Mouse (Mus musculus) lung, adult 2 months (tissue): Measurements from ENCODE around the gene Calhm4. TPM values are rescaled to one million over a fixed set of nuclear protein-coding genes. Genes with fewer than 3 reads are reported as not detected.

Experiments used
- DNase-seq: peaks from one replicate; pipeline ENCODE4 v3.0.0; 2022
- H3K4me1 ChIP-seq: fragments of 200-500 bp; 2 replicates; pipeline ENCODE4 v1.6.1; 2011; ENCODE audit warnings: low read length; ENCODE audit not compliant: control insufficient read depth, insufficient read depth
- H3K4me3 ChIP-seq: fragments of 200-500 bp; replicated peaks from 2 replicates; pipeline ENCODE3; 2011; ENCODE audit warnings: low read depth, mild to moderate bottlenecking, control low read depth, low read length; ENCODE audit errors: extremely low read depth
- CTCF ChIP-seq: fragments of 200-500 bp; IDR thresholded peaks from 2 replicates; pipeline ENCODE4 v1.5.1; 2011; ENCODE audit warnings: mild to moderate bottlenecking, low read length, control low read depth; ENCODE audit not compliant: insufficient read depth
- POLR2A ChIP-seq: fragments of 200-500 bp; IDR thresholded peaks from 2 replicates; pipeline ENCODE4 v1.6.1; 2011; ENCODE audit warnings: low read depth, mild to moderate bottlenecking, control low read depth, low read length, borderline replicate concordance; ENCODE audit errors: extremely low read depth
- WGBS: fragments of 180-500 bp; shearing (Covaris S2); methylation state at CpG from one replicate; pipeline ENCODE4 v1.1.7; 2018; 5-methylcytosine and 5-hydroxymethylcytosine counted together
- polyA plus RNA-seq: library from polyadenylated mRNA; depleted of rRNA; stranded (reverse); fragments of >200 nt; gene quantifications from 2 replicates; pipeline ENCODE4 v1.2.3, GENCODE M21; 2012; rRNA removed

Gene Calhm4
- not detected in 2 replicates for polyA plus RNA-seq

DNA sequence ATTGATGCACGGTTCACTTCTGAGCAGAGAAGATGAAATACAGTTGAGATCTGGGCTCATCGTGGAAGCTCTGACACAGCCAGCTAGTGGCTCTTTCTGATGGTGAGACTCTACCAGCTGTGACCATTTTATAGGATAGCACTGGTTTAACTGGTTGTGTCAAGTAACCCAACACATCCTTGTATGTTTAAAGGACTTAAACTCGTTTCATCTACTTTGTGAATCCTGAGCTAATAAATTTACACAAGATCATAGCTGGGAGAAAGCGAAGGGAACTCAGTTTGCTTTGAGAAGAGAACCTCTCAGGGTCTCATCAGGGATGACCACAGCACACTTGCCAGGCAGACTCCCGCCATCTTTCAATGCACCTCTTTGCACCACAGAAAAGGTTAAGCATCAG is at the start of gene Calhm4:
Calhm4 (minus strand) TSS at position 101 of the 400 bp plus-strand sequence.
- 77% methylated on average over 5 of the region's 5 CpGs for WGBS
- TF ChIP-seq POLR2A (no peak), CTCF (no peak)
- DNase-seq, result no peak
- Histone ChIP-seq H3K4me1 (no peaks in the 10 kb centered on the region), H3K4me3 (no peak within 1 kb of the TSS)

- 72% methylated on average over 5 of the region's 5 CpGs for WGBS
- DNase-seq, result no peak
- TF ChIP-seq CTCF (no peak), POLR2A (no peak)
These were observed 47.8 kb upstream of the Calhm4 start for GRCm38 (mm10) chr10:34091888-34092287.

GRCm38 (mm10) chr10:34090481-34090880 is 46.4 kb upstream of the Calhm4 start:
- Histone ChIP-seq H3K4me3 (no peak overlapping the region), H3K4me1 (no peaks in the 10 kb centered on the region)
- no peak for DNase-seq
- no peak for TF ChIP-seq POLR2A
- TF ChIP-seq CTCF, result no peak
- WGBS, result 58% methylated on average over 1 of the region's 1 CpGs

More at GRCm38 (mm10) chr10:34091888-34092287, 47.8 kb upstream of the Calhm4 start:
- H3K4me1 ChIP-seq, result no peaks in the 10 kb centered on the region
- no peak overlapping the region for H3K4me3 ChIP-seq

DNA sequence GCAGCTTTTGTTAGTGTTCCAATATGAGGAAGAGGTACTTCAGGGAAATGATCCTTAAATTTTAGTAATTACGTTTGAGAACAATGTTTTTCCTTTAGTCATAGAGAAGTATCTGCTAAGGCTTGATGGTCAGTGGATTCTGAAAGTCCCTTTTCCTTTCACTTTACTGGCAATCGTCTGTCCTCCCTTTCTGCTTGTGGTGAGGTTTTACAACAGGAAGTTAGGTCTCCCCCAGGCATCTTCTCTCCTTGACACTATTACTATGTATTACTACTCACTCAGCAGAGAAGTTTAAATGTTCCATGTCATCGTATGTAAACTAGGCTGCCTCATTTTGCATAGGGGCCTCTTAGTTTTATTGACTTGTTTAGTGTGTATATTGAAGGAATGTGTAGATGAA is 45.4 kb upstream of the Calhm4 start:
- no peak for DNase-seq
- 58% methylated on average over 3 of the region's 3 CpGs for WGBS
- Histone ChIP-seq H3K4me3 (no peak overlapping the region), H3K4me1 (no peaks in the 10 kb centered on the region)
- TF ChIP-seq POLR2A, result no peak
- no peak for TF ChIP-seq CTCF

GRCm38 (mm10) chr10:34088515-34088914 is 44.4 kb upstream of the Calhm4 start:
- TF ChIP-seq POLR2A (no peak), CTCF (no peak)
- Histone ChIP-seq H3K4me3 (no peak overlapping the region), H3K4me1 (no peaks in the 10 kb centered on the region)
- no peak for DNase-seq
- whole genome bisulfite sequencing, result 67% methylated on average over 2 of the region's 2 CpGs

GRCm38 (mm10) chr10:34086514-34086913 is 42.4 kb upstream of the Calhm4 start:
- no peaks in the 10 kb centered on the region for H3K4me1 ChIP-seq
- H3K4me3 ChIP-seq, result no peak overlapping the region
- DNase-seq, result no peak
- WGBS, result 47% methylated on average over 1 of the region's 1 CpGs
- TF ChIP-seq CTCF (no peak), POLR2A (no peak)

DNA sequence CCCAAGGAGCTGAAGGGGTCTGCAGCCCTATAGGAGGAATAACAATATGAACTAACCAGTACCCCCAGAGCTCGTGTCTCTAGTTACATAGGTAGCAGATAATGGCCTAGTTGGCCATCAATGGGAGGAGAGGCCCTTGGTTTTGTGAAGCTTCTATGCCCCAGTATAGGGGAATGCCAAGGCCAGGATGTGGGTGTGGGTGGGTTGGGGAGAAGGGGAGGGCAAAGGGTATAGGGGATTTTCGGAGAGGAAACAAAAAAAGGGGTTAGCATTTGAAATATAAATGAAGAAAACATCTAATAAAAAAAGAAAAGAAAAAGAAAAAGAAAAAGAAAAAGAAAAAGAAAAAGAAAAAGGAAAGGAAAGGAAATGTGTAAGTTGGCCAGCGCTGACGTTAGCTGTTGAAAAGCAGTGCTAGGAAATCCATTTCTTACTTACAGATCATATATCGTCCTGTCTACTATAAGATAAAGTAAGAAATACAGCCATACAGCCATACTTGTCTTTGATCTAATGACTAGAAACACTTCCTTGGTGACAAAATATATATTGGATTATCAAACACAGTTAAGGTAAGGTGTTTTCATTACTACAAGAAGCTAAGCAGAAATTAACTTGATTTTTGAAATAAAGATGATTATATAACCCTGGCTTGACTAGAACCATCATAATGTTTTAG is 30.6 kb upstream of the Calhm4 start:
- TF ChIP-seq POLR2A, result no peak
- TF ChIP-seq CTCF, result no peak

DNA sequence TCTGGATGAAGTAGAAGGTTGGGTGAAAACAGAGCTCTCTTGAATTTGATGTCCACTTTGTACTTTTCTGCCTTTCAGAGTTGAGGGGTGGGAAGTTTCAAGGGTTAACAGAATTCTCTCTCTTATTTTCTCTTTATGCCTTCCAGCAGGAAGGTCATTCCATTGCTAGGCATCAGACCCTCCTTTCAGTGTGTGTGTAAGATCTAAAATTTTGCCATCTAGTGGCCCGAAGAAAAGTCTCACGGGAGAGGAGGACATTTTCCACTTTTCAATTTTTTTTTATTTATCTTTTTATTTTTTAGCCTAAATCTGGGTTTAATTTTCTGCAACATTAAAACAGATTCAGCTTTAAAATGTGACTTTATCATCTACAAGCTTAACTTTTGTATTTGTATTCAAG is 27.5 kb upstream of the Calhm4 start:
- no peak for DNase-seq
- 53% methylated on average over 2 of the region's 2 CpGs for WGBS
- Histone ChIP-seq H3K4me1 (no peaks in the 10 kb centered on the region), H3K4me3 (no peak overlapping the region)
- TF ChIP-seq CTCF (no peak), POLR2A (no peak)

More for the DNA sequence above, 30.6 kb upstream of the Calhm4 start:
- 69% methylated on average over 5 of the region's 5 CpGs for WGBS
- Histone ChIP-seq H3K4me1 (no peaks in the 10 kb centered on the region), H3K4me3 (no peak overlapping the region)
- no peak for DNase-seq

DNA sequence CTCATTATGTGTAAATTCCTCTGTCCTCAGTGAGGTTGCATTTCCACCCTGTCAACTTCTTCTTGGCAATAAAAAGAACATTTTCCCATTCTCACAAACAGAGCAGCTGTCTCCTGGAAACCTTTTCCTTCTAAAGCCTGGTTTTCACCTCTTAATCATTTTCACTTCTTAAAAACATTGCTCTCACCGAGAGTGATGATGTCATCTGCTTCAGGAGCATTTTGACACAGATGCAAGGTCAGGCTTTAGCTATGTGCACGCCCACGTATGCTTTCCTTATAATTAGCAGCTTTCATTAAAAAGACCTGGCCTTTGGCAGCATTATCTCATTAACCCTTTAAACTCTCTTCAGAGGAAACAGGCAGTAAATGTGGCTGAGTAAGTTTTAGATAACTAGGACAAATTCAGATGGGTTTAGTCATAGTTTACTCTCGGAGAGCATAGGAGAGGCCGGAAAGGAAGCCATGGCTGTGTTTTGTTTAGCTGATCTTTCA is 26.9 kb upstream of the Calhm4 start:
- WGBS, result 25% methylated on average over 5 of the region's 5 CpGs
- Histone ChIP-seq H3K4me3 (no peak overlapping the region), H3K4me1 (no peaks in the 10 kb centered on the region)
- no peak for DNase-seq
- no peak for TF ChIP-seq CTCF
- TF ChIP-seq POLR2A, result no peak

GRCm38 (mm10) chr10:34069606-34070005 is 25.5 kb upstream of the Calhm4 start:
- Histone ChIP-seq H3K4me3 (no peak overlapping the region), H3K4me1 (no peaks in the 10 kb centered on the region)
- DNase-seq, result no peak
- 58% methylated on average over 1 of the region's 1 CpGs for WGBS
- TF ChIP-seq POLR2A, result no peak
- TF ChIP-seq CTCF, result no peak
